Mouse (Mus musculus) neural tube, embryonic 15.5 days (tissue): ENCODE results near the gene Lurap1. TPM values are rescaled to one million over a fixed set of nuclear protein-coding genes. Genes with fewer than 3 reads are reported as not detected.

Experiments
- ATAC-seq: fragments of 200-750 bp; cut with Nextera tagmentation; 2 replicates; pipeline ENCODE4 v1.8.0; 2017; ENCODE audit warnings: mild to moderate bottlenecking, moderate TSS enrichment, moderate library complexity; ENCODE audit not compliant: low FRiP score
- H3K27ac ChIP-seq: fragments of 300-500 bp; sonication (generic); replicated peaks from 2 replicates; pipeline ENCODE4 v1.5.1; 2015; ENCODE audit warnings: mild to moderate bottlenecking, inconsistent platforms
- H3K27me3 ChIP-seq: fragments of 300-500 bp; sonication (generic); replicated peaks from 2 replicates; pipeline ENCODE4 v1.6.1; 2015; ENCODE audit warnings: inconsistent platforms
- H3K36me3 ChIP-seq: fragments of 300-500 bp; sonication (generic); 2 replicates; pipeline ENCODE4 v1.6.1; 2015; ENCODE audit warnings: inconsistent platforms
- H3K4me1 ChIP-seq: fragments of 300-500 bp; sonication (generic); 2 replicates; pipeline ENCODE4 v1.6.1; 2015; ENCODE audit warnings: inconsistent platforms
- H3K4me2 ChIP-seq: fragments of 300-500 bp; sonication (generic); 2 replicates; pipeline ENCODE4 v1.6.1; 2015; ENCODE audit warnings: inconsistent platforms, mild to moderate bottlenecking, moderate library complexity
- H3K4me3 ChIP-seq: fragments of 300-500 bp; sonication (generic); replicated peaks from 2 replicates; pipeline ENCODE4 v1.5.1; 2015; ENCODE audit warnings: mild to moderate bottlenecking, inconsistent platforms
- H3K9ac ChIP-seq: fragments of 300-500 bp; sonication (generic); replicated peaks from 2 replicates; pipeline ENCODE4 v1.6.1; 2015; ENCODE audit warnings: mild to moderate bottlenecking, inconsistent platforms
- H3K9me3 ChIP-seq: fragments of 300-500 bp; sonication (generic); replicated peaks from 2 replicates; pipeline ENCODE4 v1.6.1; 2016; ENCODE audit warnings: inconsistent platforms
- WGBS: fragments of 180-500 bp; shearing (Covaris S2); methylation state at CpG from one replicate; pipeline ENCODE4 v1.1.7; 2015; ENCODE audit warnings: mixed read lengths; 5-methylcytosine and 5-hydroxymethylcytosine counted together
- polyA plus RNA-seq: library from polyadenylated mRNA; unstranded; fragments of >200 nt; fragmentation: Nextera tagmentation; extraction: Ambion mirVana; gene quantifications from 2 replicates; pipeline ENCODE4 v1.2.1, GENCODE M21; 2015

Lurap1 gene
- polyA plus RNA-seq, result 2.6 and 2.7 TPM in 2 replicates

- 84% methylated on average over 6 of the region's 6 CpGs for WGBS
These were observed at the start of gene Lurap1 for GRCm38 (mm10) chr4:116151238-116151637. Lurap1 (minus strand) TSS chr4:116151338.

GRCm38 (mm10) chr4:116198422-116198821, 47.3 kb upstream of the Lurap1 start:
- no peak overlapping the region for H3K9ac ChIP-seq
- H3K4me1 ChIP-seq, result no peaks in the 10 kb centered on the region
- H3K36me3 ChIP-seq, result no peaks in the 10 kb centered on the region
- no peak overlapping the region for H3K4me3 ChIP-seq
- no peaks in the 10 kb centered on the region for H3K9me3 ChIP-seq
- ATAC-seq, result no peak
- WGBS, result 83% methylated on average over 2 of the region's 2 CpGs
- H3K27me3 ChIP-seq, result no peaks in the 10 kb centered on the region
- no peak overlapping the region for H3K27ac ChIP-seq
- H3K4me2 ChIP-seq, result no peak overlapping the region

More at GRCm38 (mm10) chr4:116151238-116151637, at the start of gene Lurap1:
- peak within 1 kb of the TSS; percentile 86 for H3K27ac ChIP-seq
- no peaks in the 10 kb centered on the region for H3K27me3 ChIP-seq
- no peak for ATAC-seq
- H3K9me3 ChIP-seq, result no peaks in the 10 kb centered on the region
- peaks cover 21% of the 10 kb centered on the region for H3K4me1 ChIP-seq
- H3K4me3 ChIP-seq, result peak within 1 kb of the TSS; percentile 68
- H3K9ac ChIP-seq, result peak within 1 kb of the TSS; percentile 87
- H3K36me3 ChIP-seq, result peaks cover 43% of the 10 kb centered on the region
- peak within 1 kb of the TSS; percentile 64 for H3K4me2 ChIP-seq

DNA sequence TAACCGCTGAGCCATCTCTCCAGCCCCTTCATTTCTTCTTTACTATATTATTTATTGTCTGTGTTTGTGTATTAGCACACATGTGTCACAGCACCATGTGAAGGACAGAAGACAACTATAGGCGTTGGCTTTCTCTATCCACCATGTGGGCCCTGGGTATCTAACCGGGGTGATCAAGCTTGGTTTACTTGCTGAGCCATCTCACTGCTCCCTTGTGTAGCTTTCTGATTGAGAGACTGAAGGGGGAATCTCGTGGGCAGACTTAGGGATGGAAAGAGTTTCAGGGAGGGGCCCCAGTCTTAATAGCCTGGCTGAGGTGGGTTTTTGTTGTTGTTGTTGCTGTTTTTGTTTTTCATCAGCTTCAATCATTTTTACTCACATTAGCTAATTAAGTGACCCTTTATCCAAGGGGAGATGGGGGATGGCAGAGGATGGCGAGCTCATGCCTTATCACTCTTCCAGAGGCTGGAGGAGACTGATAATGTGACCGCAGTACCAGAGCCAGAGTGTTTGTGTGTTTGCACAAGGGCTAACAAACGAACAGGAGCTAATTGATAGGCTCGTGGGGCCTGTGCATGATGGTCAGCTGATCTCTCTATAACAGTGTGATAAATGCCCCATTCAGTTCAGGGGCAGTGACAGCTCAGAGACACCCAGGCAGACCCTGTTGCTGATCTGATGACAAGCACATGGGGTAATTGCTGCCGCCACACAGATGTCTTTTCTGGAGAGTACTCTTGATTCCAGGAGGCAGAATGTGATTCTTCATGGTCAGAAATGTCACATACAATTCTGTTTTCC, 42.6 kb upstream of the Lurap1 start:
- Histone ChIP-seq H3K36me3 (no peaks in the 10 kb centered on the region), H3K4me2 (no peak overlapping the region)
- WGBS, result 77% methylated on average over 9 of the region's 9 CpGs

GRCm38 (mm10) chr4:116192286-116192835, 41.2 kb upstream of the Lurap1 start:
- Histone ChIP-seq H3K36me3 (no peaks in the 10 kb centered on the region), H3K9ac (no peak overlapping the region), H3K27me3 (no peaks in the 10 kb centered on the region), H3K4me3 (no peak overlapping the region), H3K4me1 (no peaks in the 10 kb centered on the region), H3K9me3 (no peaks in the 10 kb centered on the region), H3K27ac (no peak overlapping the region), H3K4me2 (no peak overlapping the region)
- ATAC-seq, result no peak
- WGBS, result 40% methylated on average over 4 of the region's 4 CpGs

More for the DNA sequence above, 42.6 kb upstream of the Lurap1 start:
- Histone ChIP-seq H3K27ac (no peak overlapping the region), H3K9ac (no peak overlapping the region), H3K9me3 (no peaks in the 10 kb centered on the region), H3K27me3 (no peaks in the 10 kb centered on the region), H3K4me1 (no peaks in the 10 kb centered on the region), H3K4me3 (no peak overlapping the region)
- ATAC-seq, result no peak

DNA sequence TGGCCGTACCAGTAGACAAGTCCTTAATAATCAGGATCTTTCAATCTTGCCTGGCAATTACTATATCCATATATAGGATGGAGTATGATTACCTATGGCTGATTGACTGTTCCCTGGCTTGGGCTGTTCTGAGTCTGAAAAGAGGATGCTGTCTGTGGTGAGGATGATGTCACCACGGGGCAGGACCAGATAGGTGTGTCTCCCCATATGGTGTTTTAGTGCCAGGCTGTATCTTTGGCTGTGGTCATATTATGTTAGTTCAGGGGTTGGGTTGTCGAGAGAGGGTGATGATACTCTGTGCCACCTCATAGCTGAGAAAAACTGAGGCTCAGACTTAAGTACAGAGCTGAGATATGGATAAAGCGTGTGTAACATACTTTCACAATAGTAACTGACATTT, 33.9 kb upstream of the Lurap1 start:
- Histone ChIP-seq H3K27ac (no peak overlapping the region), H3K9me3 (no peaks in the 10 kb centered on the region), H3K9ac (no peak overlapping the region), H3K27me3 (no peaks in the 10 kb centered on the region), H3K36me3 (no peaks in the 10 kb centered on the region), H3K4me1 (0 out of 2 replicates have a peak, but pooled peaks cover 2% of the 10 kb centered on the region), H3K4me2 (no peak overlapping the region), H3K4me3 (no peak overlapping the region)
- WGBS, result 93% methylated on average over 4 of the region's 4 CpGs
- ATAC-seq, result no peak

DNA sequence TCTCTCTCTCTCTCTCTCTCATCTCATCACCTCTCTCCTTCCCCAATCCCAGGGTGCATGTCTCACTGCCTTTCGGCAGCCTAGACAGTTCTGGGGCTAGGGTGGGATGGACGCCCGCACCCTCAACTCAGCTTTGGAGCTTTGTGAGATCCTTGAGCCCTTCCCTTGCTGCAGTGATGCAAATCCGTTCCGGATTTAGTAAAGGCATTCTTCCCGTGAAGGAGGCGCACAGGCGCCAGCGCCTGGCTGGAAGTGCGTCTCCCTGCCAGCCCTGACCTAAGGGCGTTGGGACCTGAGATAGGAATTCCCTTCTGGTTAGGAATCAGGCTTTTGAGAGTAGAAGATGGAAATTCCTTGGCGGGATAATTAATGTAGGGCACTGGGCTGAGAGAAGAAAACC, 31.6 kb upstream of the Lurap1 start:
- H3K4me3 ChIP-seq, result no peak overlapping the region
- H3K27ac ChIP-seq, result no peak overlapping the region
- no peak overlapping the region for H3K9ac ChIP-seq

GRCm38 (mm10) chr4:116182079-116182478, 30.9 kb upstream of the Lurap1 start:
- H3K9me3 ChIP-seq, result no peaks in the 10 kb centered on the region
- WGBS, result 46% methylated on average over 3 of the region's 3 CpGs
- 0 out of 2 replicates have a peak, but pooled peaks cover 2% of the 10 kb centered on the region for H3K4me1 ChIP-seq
- no peaks in the 10 kb centered on the region for H3K27me3 ChIP-seq
- no peak overlapping the region for H3K27ac ChIP-seq
- no peaks in the 10 kb centered on the region for H3K36me3 ChIP-seq
- no peak for ATAC-seq
- H3K4me2 ChIP-seq, result no peak overlapping the region
- H3K9ac ChIP-seq, result no peak overlapping the region
- H3K4me3 ChIP-seq, result no peak overlapping the region

More for the DNA sequence above, 31.6 kb upstream of the Lurap1 start:
- H3K4me1 ChIP-seq, result 0 out of 2 replicates have a peak, but pooled peaks cover 2% of the 10 kb centered on the region
- H3K4me2 ChIP-seq, result peak overlapping the region; percentile 40
- no peaks in the 10 kb centered on the region for H3K9me3 ChIP-seq
- H3K36me3 ChIP-seq, result no peaks in the 10 kb centered on the region
- WGBS, result 9% methylated on average over 12 of the region's 12 CpGs
- no peaks in the 10 kb centered on the region for H3K27me3 ChIP-seq
- ATAC-seq, result no peak

DNA sequence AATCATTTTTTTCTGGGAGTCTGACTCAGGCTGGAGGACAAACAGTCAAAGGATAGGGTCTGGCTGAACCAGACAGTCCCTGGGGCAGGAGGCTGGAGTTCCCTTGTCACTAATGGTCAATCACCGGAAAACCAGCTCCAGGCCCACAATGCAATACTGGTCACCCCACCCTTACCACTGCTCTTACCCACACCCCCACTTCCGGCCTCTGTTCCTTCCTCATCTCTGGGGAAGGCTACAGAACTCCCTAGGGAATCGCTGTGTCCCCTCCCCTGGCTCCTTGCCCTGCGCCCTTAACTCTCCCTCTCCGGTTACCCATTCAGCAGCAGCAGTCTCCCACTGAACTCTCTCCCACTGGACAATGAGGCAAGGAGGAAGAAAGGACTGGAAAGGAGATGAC, 26.0 kb upstream of the Lurap1 start:
- no peaks in the 10 kb centered on the region for H3K9me3 ChIP-seq
- no peaks in the 10 kb centered on the region for H3K36me3 ChIP-seq
- H3K27me3 ChIP-seq, result no peaks in the 10 kb centered on the region
- H3K4me1 ChIP-seq, result peaks cover 24% of the 10 kb centered on the region
- peak overlapping the region; percentile 49; the same call in 1 of the 2 replicates for H3K27ac ChIP-seq
- H3K9ac ChIP-seq, result no peak overlapping the region
- ATAC-seq, result no peak
- peak overlapping the region; percentile 45 for H3K4me2 ChIP-seq
- H3K4me3 ChIP-seq, result no peak overlapping the region
- 27% methylated on average over 5 of the region's 5 CpGs for WGBS

GRCm38 (mm10) chr4:116176543-116176988, 25.4 kb upstream of the Lurap1 start:
- no peak overlapping the region for H3K9ac ChIP-seq
- 0 out of 2 replicates have a peak overlapping the region, but pooled peaks have one; percentile 3 for H3K4me3 ChIP-seq

GRCm38 (mm10) chr4:116175711-116176542, 24.8 kb upstream of the Lurap1 start:
- H3K9me3 ChIP-seq, result no peaks in the 10 kb centered on the region
- H3K9ac ChIP-seq, result 0 out of 2 replicates have a peak overlapping the region, but pooled peaks have one; percentile 24
- no peaks in the 10 kb centered on the region for H3K27me3 ChIP-seq
- peak overlapping the region; percentile 45; the same call in 1 of the 2 replicates for H3K27ac ChIP-seq
- H3K36me3 ChIP-seq, result no peaks in the 10 kb centered on the region
- no peak overlapping the region for H3K4me3 ChIP-seq
- H3K4me1 ChIP-seq, result peaks cover 24% of the 10 kb centered on the region
- no peak overlapping the region for H3K4me2 ChIP-seq
- ATAC-seq, result peak; percentile 46; the same call in 1 of the 2 replicates
- 75% methylated on average over 7 of the region's 7 CpGs for WGBS

More at GRCm38 (mm10) chr4:116176543-116176988, 25.4 kb upstream of the Lurap1 start:
- H3K4me2 ChIP-seq, result peak overlapping the region; percentile 45
- H3K4me1 ChIP-seq, result peaks cover 24% of the 10 kb centered on the region
- no peaks in the 10 kb centered on the region for H3K9me3 ChIP-seq
- H3K27me3 ChIP-seq, result no peaks in the 10 kb centered on the region
- peak; percentile 77 for ATAC-seq
- no peaks in the 10 kb centered on the region for H3K36me3 ChIP-seq
- WGBS, result 24% methylated on average over 10 of the region's 10 CpGs
- peak overlapping the region; percentile 45; the same call in 1 of the 2 replicates for H3K27ac ChIP-seq

DNA sequence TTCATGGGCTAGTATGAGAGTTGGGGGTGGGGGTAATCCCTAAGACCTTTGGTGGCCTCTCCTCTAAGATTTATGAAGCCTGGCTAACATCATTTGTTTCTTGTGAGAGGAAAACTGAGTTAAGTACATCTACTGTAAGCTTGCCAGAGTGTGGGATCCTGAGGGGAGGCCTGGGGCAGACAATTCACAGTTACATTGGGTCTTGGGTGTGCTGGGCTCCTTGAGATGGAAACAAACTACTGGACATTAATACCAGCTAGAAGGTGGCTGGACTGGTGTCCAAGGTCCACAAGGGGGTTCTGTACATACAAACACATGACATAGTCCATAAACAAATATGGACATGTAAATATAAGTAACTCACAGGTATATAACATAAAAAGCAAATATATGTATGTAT, 24.0 kb upstream of the Lurap1 start:
- no peak overlapping the region for H3K27ac ChIP-seq
- no peaks in the 10 kb centered on the region for H3K9me3 ChIP-seq
- peaks cover 24% of the 10 kb centered on the region for H3K4me1 ChIP-seq
- no peak overlapping the region for H3K4me2 ChIP-seq
- H3K4me3 ChIP-seq, result no peak overlapping the region
- H3K9ac ChIP-seq, result no peak overlapping the region
- no peak for ATAC-seq
- H3K27me3 ChIP-seq, result no peaks in the 10 kb centered on the region
- H3K36me3 ChIP-seq, result no peaks in the 10 kb centered on the region
